Mouse (Mus musculus) C2C12 (cell line): Measurements from ENCODE around the gene Pacsin3.

Source experiments
- CEBPB ChIP-seq: IDR thresholded peaks from one replicate; pipeline ENCODE4 v1.6.1; 2011; ENCODE audit warnings: low read depth, mild to moderate bottlenecking, control low read depth, moderate library complexity
- CTCF ChIP-seq: IDR thresholded peaks from one replicate; pipeline ENCODE4 v1.5.1; 2011; ENCODE audit not compliant: control insufficient read depth, insufficient read depth, insufficient read length
- MYOD1 ChIP-seq: IDR thresholded peaks from one replicate; pipeline ENCODE4 v1.6.1; 2011; ENCODE audit warnings: low read depth; ENCODE audit not compliant: control insufficient read depth, insufficient read length
- MYOG ChIP-seq: IDR thresholded peaks from one replicate; pipeline ENCODE4 v1.6.1; 2011; ENCODE audit not compliant: control insufficient read depth, insufficient read length; ENCODE audit errors: extremely low read depth
- USF1 ChIP-seq: IDR thresholded peaks from one replicate; pipeline ENCODE4 v1.6.1; 2011; ENCODE audit warnings: low read depth, mild to moderate bottlenecking, control low read depth, moderate library complexity

GRCm38 (mm10) chr2:91269687-91270133 lies 14.0 kb downstream of the Pacsin3 start:
- TF ChIP-seq CTCF (no peak), MYOG (no peak), MYOD1 (no peak), CEBPB (no peak), USF1 (no peak)
